Mouse (Mus musculus) erythroblast, embryonic 14.5 days (primary cell): ENCODE data around the gene Hist1h1d.

Experiments used
- GATA1 ChIP-seq: IDR thresholded peaks from 2 replicates; pipeline ENCODE4 v1.6.1; 2012; ENCODE audit warnings: low read length, inconsistent platforms, mixed read lengths
- TAL1 ChIP-seq: IDR thresholded peaks from 3 replicates; pipeline ENCODE4 v1.6.1; 2012; ENCODE audit warnings: low read length, inconsistent platforms, mixed read lengths

DNA sequence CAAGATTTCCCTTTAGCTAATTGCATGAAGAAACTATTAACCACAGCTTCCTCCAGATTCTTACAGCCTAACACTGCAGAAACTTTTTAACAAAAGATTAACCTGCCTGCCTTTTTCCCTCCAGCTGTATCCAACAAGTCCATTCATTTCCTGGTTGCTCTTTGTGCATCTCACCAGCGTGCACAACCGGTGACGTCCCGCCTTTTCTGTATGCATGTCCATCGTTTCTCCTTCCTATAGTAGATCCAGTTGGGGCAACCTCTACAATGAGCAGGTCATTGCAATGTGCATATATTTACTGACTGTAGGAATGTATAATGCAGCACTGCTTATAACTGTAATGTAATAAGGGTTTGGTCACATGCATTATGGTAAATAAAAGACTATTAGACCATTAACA is 29.1 kb upstream of the Hist1h1d start:
- TF ChIP-seq GATA1 = no peak
- TF ChIP-seq TAL1 = no peak
